Mouse (Mus musculus) G1E-ER4 (cell line): ENCODE results near the gene Naa38. TPM values are rescaled to one million over a fixed set of nuclear protein-coding genes. Genes with fewer than 3 reads are reported as not detected.

Experiments used
- GATA1 ChIP-seq: IDR thresholded peaks from one replicate; pipeline ENCODE4 v1.8.0; 2012; ENCODE audit warnings: low read length, inconsistent platforms
- polyA plus RNA-seq: library from polyadenylated mRNA; stranded (reverse); fragments of >175 nt; gene quantifications from 2 replicates; pipeline ENCODE4 v1.2.3, GENCODE M21; 2012

Naa38 gene
- polyA plus RNA-seq, 1 experiment = 142 TPM

DNA sequence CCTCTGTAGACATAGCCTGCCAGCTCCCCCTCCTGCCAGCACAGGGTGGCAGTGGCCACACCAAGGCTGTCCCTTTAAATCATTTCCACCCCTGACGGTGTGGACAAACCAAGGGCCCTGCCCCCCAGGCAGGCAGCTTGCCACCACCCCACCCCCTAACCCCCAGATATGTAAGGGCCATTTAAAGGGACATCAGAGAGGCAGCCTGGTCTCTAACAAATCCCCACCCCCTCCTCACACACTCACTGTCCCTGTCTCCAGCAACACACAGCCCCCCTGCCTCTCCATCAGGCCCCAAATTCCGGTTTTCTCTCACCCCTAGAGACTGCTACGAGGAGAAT lies 20.0 kb downstream of the Naa38 start:
- TF ChIP-seq GATA1 = no peak

- no peak for TF ChIP-seq GATA1
Measured at GRCm38 (mm10) chr11:69415668-69416451, 20.6 kb downstream of the Naa38 start.

- no peak for TF ChIP-seq GATA1
Measured at GRCm38 (mm10) chr11:69416509-69416908, 21.2 kb downstream of the Naa38 start.

GRCm38 (mm10) chr11:69416921-69417448 lies 21.7 kb downstream of the Naa38 start:
- TF ChIP-seq GATA1 = no peak

DNA sequence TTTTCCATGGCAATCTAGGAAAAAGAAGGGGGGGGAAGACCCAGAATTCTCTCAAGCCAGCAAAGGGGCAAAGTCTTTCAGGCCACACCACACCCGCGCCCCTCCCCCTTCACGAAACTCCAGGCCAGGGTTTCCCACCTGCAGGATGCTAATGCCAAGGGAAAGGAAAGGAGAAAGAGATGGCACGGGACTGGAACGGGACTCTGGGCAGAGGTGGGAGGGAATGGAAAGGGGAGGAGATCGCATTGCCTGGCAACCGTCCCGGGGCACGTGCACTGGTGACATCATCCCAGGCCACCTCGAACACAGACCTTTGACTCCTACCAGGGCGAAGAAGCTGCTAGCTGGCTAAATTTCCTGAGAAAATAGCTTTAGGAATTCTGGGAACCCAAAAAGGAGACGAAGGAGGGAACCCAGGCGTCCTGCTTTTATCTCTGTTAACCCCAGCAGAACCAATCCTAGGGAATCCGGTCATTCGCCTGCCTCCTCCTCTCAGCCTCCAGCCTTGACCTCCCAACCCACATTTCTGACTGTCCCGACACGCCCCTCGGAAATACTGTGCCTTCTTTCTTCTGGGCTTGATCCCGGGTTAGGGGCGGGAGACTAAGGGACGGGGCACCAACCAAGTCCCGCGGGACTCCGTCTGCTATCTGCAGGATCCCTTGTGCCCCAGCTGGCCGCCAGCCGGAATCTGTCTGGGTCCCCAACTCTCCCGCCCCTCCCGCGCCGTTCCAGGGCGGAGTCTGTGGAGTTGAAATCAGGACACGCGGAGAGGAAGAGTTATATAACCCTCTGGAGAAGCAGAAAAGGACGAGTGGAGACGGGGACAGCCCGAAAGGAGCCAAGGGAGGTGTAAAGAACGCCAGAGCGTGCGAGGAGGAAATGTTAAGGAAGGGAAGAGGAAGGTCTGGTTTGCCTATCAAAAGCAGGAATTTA lies 22.4 kb downstream of the Naa38 start:
- TF ChIP-seq GATA1 = no peak

DNA sequence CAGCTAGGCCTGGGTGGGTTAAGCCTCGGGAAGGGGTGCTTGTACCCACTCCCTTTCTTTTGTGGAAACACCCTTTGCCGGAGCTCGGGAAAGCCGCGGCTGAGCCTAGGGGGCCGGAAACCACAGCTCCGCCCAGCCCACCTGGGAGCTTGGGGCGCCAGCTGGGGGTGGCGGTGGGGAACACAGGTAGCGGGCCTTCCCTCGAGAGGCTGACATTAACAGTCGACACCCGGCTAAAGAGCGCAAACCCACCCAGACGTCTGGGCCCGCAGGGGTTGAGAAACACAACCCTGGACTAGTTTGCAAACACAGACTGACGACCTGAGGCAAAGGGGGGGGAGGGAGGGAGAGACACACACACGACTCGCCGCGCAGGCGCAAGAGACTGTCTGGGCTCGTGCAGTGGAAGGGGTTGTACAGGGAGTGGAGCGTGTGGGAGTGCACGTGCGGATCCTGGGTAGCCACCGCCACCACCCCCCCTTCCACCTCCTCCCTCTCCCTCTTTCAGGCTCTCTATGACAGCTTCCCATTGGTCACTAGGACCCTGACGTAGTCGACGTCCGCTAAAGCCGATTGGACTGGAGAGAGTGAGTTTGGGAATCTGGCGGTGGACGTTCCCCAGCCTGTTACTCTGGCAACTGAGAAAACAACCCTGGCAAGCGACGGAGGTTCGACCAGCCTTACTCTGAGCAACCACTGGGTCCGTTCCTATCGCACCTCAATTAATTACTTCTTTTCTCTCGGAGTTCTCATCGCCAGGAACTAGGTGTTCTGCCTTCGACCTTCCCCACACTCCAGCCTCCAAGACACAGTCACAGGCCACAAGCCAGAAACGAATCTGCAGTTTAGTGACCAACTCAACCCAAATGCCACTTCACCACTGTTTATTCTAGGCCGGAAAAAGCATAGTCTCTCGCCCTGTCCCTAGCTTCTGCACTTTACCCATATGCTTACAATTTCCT lies 23.5 kb downstream of the Naa38 start:
- no peak for TF ChIP-seq GATA1

- no peak for TF ChIP-seq GATA1
Measured at GRCm38 (mm10) chr11:69419443-69419812, 24.1 kb downstream of the Naa38 start.

GRCm38 (mm10) chr11:69419813-69420553 lies 24.7 kb downstream of the Naa38 start:
- no peak for TF ChIP-seq GATA1

DNA sequence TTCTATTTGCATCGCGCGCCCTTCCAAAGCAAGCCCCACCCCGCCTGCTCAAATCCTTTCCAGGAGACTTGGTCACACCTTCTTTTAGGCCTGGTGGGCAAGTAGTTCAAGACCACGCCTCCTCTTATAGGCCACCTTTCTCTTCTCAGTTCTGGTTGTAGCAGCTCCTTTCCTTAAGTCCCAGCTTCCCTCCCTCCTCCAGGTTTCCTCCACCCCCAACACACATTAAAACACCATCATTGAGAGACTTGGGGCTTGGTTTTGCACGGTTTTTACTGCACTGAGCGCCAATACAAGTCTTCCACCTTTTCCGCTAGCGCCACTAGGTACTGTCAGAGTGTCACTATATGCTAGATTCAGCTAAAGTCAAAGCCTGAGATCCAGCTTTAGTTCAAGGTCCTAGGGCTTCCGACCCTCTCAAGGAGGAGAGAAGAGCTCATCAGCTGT lies 25.3 kb downstream of the Naa38 start:
- no peak for TF ChIP-seq GATA1

DNA sequence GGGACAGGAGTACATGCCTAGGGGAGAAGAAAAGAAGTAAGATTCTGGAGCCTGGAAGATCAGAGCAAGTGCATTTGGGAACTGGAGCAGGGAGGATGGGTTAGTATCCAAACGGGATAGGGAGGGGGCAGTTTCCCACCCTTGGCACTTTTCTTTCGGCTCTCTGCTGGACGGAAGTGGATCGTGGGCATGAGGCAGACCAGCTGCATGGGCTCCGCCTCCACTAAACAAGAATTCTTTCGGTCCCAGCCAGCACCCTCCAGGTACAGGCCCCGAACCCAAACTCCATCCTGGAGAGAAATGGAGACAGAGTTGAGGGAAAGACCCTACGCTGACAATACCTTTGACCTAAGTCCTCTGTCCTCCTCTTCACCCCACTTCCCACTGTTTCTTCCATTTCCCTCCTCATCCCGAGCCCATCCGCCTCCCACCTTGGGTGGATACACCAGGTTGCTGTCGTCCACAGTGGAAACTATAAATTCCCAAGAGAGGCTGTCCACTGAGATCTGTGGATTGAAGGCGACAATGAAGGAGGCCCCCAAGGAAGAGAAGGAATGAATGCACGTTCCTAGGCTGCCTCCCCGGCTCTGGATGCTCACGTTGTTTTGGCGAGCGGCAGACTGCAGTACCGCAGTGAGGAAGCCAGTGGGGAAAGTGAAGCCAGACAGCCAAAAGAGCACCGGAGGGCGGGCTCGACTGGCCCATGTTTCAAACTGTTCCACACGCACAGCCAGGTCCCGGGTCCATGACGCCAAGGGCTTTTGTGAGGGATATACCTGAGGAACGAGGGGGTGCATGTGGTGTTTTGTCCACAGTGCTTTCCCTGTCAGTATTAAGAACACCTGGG lies 26.1 kb downstream of the Naa38 start:
- no peak for TF ChIP-seq GATA1

GRCm38 (mm10) chr11:69422842-69423241 lies 27.6 kb downstream of the Naa38 start:
- no peak for TF ChIP-seq GATA1

- no peak for TF ChIP-seq GATA1
Measured at GRCm38 (mm10) chr11:69423885-69424284, 28.6 kb downstream of the Naa38 start.

DNA sequence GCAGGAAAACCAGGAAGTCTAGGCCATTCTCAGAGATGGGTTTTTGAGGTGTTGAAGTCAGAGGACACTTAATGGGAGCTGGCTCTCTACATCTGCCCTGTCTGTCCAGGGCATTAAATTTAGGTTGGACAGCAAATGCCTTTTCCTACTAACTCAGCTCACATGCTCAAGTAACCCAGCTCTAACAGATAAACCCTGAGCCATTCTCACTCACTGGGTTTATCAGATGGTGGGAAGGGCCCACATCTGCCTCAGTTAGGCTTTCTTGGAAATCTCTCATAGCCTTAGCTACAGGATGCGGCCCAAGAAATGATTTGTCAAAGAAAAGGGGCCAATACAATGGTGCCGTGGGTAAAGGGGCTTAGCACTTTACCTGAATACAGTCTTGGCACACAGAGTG lies 31.0 kb downstream of the Naa38 start:
- no peak for TF ChIP-seq GATA1

GRCm38 (mm10) chr11:69428751-69429150 lies 33.5 kb downstream of the Naa38 start:
- no peak for TF ChIP-seq GATA1

- no peak for TF ChIP-seq GATA1
Measured at GRCm38 (mm10) chr11:69429313-69429712, 34.0 kb downstream of the Naa38 start.
